Mouse (Mus musculus) layer of hippocampus, postnatal 14 days (tissue): ENCODE measurements around the gene Trim69. TPM values are rescaled to one million over a fixed set of nuclear protein-coding genes. Genes with fewer than 3 reads are reported as not detected.
"Not testable (repeated sequence)": the region's sequence is repeated elsewhere in the genome, so short reads cannot be mapped to it uniquely, and the experiment has no call there.

Experiments
- DNase-seq, 2 experiments: peaks; one replicate each; pipeline ENCODE4 v3.0.0; 2021 to 2022; ENCODE audit warnings: low spot score in 2 of 2, mixed read lengths in 1 of 2
- total RNA-seq, 2 experiments: library from RNA; stranded (reverse); gene quantifications; 2 replicates each; pipeline ENCODE4 v1.2.3; 2021

The Trim69 gene
- total RNA-seq, 2 experiments from 2014 or later, result not detected

DNA sequence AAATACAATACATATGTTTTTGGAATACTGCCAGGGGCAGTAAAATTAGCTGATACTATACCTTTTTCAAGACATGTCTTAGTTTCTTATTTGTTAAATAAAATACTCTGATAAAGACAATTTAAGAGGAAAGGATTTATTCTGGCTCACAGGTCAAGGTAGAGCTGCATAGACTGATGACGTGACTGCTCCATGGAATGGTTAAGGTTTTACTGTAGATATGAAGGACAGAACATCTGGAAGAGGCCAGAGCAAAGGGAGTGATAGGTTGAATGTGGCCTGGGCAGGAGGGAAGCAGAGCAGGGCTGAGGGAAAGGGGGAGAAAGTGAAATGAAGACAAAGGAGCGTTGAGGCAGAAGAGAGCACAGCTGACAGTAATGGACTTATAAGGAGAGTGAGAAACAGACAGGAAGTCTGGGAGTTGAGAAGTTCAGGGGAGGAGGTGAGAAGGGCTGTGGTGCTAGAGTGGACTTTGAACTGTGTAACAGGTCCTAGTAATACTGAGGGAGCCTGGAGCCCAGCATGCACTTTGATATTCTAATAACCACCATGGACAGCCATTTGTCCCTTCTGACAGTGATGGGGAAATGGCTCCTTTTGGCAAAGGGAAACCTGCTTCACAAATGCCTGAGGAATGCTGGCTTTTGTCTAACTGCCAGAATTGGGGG, 46.1 kb downstream of the Trim69 start:
- no peak for DNase-seq

DNA sequence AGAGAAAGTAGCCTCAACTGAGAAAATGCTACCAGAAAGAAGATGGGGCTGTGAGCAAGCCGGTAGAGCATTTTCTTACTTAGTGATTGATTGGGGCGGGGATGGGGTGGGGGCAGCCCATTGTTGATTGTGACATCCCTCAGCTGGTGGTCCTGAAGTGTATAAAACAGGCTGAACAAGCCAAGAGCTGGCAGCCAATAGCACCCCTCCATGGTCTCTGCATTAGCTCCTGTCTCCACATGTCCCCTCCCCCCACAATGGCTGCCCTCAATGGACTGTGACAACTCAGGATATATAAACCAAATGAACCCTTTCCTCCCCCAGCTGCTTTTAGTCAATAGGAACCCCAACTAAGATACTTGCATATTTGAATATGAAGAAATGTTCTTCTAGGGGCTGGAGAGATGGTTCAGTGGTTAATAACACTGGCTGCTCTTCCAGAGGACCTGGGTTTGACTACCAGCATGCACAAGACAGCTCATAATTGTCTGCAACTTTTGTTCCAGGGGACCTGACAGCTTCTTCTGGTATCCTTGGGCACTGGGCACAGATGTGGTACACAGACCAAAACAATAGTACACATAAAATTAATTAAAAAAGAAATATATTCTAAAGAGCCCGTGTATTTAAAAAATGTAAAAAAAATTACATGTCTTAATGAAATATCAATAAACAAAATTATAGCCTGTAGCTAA, 50.2 kb downstream of the Trim69 start:
- DNase-seq, result no peak

DNA sequence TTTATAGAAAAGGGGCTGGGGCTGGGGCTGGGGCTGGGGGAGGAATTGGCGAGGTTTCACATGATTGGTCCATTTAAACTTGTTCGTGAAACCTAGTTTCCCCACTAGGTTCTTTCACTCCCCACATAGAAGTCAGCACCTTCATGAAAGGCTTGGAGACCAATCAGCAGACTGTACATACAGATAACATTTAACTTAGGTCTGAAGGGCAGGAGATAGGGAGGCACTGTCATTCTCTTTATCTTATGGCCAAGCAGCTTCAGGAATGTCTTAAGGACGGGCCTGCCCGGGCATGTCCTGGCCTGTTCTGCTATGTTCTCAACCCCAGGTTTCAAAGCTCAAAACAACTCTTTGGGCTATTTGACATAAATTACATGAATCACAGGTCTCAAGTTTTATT, 56.6 kb downstream of the Trim69 start:
- not testable (repeated sequence) for DNase-seq

DNA sequence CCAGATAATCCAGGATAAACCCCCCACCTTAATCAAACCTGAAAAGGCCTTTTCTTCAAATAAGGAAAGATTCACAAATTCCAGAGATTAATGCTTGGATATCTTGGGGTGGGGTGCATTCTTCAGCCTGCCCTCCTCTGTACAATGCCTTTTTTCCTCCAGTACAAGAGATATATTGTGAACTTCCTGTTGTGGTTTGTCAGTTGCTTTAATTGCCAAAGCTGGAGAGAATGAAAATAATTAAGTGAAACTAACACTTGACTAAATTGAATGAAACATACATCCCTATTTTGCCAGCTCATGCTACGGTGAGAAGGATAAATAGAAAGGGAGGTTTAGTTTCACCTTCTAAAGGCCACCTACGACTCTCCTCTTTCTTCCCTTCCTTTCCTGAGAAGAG, 57.7 kb downstream of the Trim69 start:
- no peak for DNase-seq

DNA sequence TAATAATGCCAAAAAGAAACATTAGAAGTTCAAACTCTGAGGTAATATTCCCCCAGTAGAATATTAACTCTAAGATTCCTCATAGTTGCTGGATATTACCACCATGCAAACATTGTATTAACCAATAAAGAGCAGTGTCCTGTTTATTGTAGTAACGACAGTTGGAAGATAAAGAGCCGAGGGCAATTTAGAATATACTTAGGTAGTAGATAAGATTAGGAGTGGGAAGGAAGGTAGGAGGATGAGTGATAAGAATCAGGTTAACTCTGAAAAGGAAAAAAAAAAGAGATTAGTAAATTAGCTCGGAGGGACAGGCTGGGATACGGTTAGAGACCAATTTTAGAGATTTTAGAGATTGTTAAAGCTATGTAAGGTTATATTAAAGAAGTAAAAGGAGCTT, 60.9 kb downstream of the Trim69 start:
- no peak for DNase-seq

DNA sequence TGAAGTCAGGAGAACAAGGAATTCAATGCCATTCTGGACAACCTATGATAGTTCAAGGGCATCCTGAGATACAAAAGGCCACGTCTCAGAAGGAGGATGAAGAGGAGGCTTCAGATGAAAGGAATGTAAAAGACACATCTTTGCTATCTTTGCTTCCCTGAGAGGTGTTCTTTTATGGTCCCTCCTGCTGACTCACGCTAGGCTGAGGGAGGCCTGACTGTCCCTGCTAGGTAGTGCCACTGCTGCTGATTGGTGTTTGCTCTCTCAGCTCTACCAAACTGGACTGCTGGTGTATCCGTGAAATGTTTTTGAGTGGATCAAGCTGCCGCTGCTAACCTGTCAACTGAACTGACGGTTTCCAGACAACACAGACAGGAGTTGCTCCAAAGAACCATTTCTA, 61.3 kb downstream of the Trim69 start:
- no peak for DNase-seq

DNA sequence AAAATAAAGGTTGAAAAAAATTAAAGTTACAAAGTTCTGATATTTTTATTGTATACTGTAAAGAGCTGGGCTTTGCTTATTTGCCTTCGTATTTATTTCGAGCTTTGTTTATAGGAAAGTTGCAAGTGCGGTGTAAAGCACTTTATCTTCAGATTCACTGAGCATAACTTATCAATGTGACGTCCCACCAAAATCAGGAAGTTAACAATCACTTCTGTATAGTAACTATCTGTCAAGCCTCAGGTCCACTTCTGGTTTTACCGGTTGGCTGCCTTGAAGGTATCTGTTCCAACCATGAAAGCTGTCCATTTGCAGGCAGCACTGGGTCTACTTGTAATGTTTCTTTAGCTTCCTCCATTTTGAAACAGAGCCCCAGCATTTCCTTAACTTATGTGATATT, 61.8 kb downstream of the Trim69 start:
- no peak for DNase-seq

DNA sequence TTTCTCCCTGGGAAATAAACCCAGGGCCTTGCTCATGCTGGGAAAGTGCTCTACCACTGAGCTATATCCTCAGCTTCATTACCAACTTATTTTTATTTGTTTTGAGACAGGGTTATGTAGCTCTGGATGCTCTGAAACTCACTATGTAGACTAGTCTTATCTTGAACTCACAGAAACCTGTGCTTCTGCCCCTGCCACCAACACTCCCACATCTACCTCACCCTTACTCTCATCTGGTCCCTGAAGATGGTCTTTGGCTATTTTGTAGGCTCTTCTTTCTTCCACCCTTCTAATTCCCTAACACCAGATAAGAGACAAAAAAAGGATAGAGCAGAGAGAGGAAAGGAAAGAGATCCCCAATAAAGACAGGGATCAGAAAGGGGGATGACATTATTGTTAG, 63.2 kb downstream of the Trim69 start:
- DNase-seq, result no peak

Other genes starting within 250 kb of the Trim69 start
- gene Ctdspl2, start 204.7 kb upstream of the Trim69 start, total RNA-seq, result 10 to 100 TPM; 30.3 to 33.4 TPM
- under 1 TPM; 0.23 to 0.48 TPM for gene Mageb3, start 204.6 kb upstream of the Trim69 start, total RNA-seq
- gene Eif3j1, start 132.2 kb upstream of the Trim69 start, total RNA-seq, result 10 to 100 TPM; 21.0 to 21.3 TPM
- gene Spg11, start 42.3 kb upstream of the Trim69 start, total RNA-seq, result 10 to 100 TPM; 17.3 to 19.7 TPM
- gene B2m, start 13.0 kb upstream of the Trim69 start, total RNA-seq, result 10 to 100 TPM; 70.8 to 93.3 TPM
- gene Patl2, start 25.5 kb downstream of the Trim69 start, total RNA-seq, result under 1 TPM in 1 of 2 experiments, not detected in 1; 0.26 TPM
- gene Terb2, start 25.6 kb downstream of the Trim69 start, total RNA-seq, result not detected
- gene Sord, start 74.0 kb downstream of the Trim69 start, total RNA-seq, result 10 to 100 TPM; 12.2 to 13.4 TPM
- gene Duox2, start 137.7 kb downstream of the Trim69 start, total RNA-seq, result under 1 TPM in 1 of 2 experiments, not detected in 1; 0.09 TPM
- not detected for gene Duoxa2, start 138.2 kb downstream of the Trim69 start, total RNA-seq
- not detected for gene Duoxa1, start 153.0 kb downstream of the Trim69 start, total RNA-seq
- not detected for gene Duox1, start 155.0 kb downstream of the Trim69 start, total RNA-seq
- gene Shf, start 208.5 kb downstream of the Trim69 start, total RNA-seq, result 10 to 100 TPM; 57.5 to 65.2 TPM